Mouse (Mus musculus): Measurements from ENCODE around the gene Timm44. TPM values are rescaled to one million over a fixed set of nuclear protein-coding genes. Genes with fewer than 3 reads are reported as not detected.
A peak's percentile ranks its signal among the peaks of the same experiment; 100 is the strongest.

Timm44 gene
- polyA plus RNA-seq (2012; rRNA removed) = 51.6 and 65.2 TPM in 2 replicates

DNA sequence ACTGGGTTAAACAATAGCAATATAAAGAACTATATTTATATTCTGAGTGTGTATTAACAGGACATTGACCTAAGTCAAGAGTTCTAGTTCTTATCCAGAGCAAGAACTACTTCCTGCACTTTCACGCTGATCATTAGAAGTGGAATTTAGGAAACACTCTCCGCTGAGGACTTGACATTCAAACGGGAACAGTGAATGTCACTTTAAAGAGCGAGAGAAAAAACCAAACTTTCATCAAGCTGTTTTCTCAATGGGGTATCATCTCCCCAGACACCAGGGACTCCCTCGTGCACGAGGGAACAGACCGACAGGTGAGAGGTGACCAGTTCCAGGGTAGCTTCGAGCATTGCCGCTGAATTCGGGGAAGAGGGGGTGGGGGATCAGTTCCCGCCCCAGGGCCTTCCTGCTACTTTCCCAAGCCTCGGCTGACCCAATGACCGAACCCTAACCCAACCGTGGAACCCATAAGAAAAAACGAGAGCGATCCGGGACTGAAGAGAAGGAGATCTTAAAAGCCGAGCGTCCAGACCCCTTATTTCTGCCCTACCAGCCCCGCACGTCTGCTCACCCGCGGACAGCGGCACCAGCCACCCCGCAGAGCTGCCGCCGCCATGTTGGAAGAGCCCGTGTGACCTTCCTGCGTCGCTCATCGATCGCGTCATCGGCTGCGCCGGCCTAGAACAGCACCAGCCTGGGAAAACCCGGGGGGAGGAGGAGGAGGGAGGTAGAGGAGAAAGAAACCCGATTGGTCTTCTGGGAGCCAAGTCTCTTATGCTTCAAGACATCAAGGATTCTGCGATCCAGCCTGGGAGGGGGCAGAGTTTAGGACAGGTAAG, at the start of gene Timm44:
Gene Timm44 (minus strand): TSS at position 639 of the 836 bp plus-strand sequence.
- TF ChIP-seq CTCF (IDR thresholded peaks at IDR 0.05; ENCODE audit: extremely low read depth, insufficient read length, insufficient replicate concordance, low read depth, low read length) (0 out of 2 replicates have a peak, but pooled peaks have one; percentile 21), POLR2A (IDR thresholded peaks at IDR 0.05; ENCODE audit: low read depth, low read length) (peak; percentile 72)

DNA sequence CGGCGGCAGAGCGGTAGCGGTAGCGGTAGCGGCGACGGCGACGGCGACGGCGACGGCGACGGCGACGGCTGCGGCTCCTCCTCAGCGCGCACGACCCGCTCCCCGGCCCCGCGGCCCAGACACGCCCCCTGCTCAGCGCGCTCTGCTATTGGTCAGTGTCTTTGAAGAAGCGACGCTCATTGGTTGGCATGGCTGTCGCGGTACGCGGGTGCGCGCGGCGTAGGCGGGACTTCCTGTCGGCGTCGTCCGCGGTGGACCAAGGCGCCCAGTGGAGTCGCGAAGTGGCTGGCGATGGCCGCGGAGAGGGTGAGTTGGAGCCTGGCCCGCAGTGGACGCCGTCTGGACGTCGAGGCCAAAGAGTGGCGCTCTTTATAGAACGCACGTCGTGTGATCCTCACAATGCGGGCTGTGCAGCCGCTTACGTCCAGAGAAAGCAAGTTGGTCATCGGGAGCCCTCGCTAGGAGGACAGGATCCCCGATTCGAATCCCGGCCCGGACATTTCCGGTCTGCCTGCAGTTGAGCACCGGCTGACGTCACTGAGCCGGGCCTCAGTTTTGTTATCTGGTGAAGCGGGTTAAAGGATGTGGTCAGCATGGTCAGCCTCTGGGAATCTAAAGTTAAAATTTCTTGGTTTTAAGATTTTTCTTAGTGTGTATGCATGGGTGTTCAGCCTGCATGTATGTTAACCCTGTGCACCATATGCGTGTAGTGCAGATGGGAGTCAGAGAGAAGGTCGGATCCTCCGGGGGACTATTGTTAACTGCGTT, 49.5 kb upstream of the Timm44 start, which contains the start of the genes Ccl25 and Elavl1:
Gene Ccl25 (plus strand): TSS at position 228 of the 768 bp plus-strand sequence.
Gene Elavl1 (minus strand): TSS at position 431 of the 768 bp plus-strand sequence.
- under 1% methylated on average over 78 of the region's 78 CpGs for WGBS
- Histone ChIP-seq H3K4me1 (ENCODE audit: control insufficient read depth, insufficient read depth, insufficient read length, low read length) (peaks cover 11% of the 10 kb centered on the region; the same call in 1 of the 2 replicates), H3K36me3 (ENCODE audit: control insufficient read depth, insufficient read depth, low read length) (peaks cover 26% of the 10 kb centered on the region), H3K27ac (ENCODE audit: insufficient read depth, low read depth, low read length) (peak within 1 kb of the TSS; percentile 85), H3K27me3 (ENCODE audit: control insufficient read depth, insufficient read depth, low read length) (no peaks in the 10 kb centered on the region), H3K4me3 (ENCODE audit: low read depth, low read length) (peak within 1 kb of the TSS; percentile 98)
- TF ChIP-seq CTCF (IDR thresholded peaks at IDR 0.05; ENCODE audit: extremely low read depth, insufficient read length, insufficient replicate concordance, low read depth, low read length) = no peak; the same call in 1 of the 2 replicates
- peak; percentile 59; the same call in 1 of the 2 replicates for TF ChIP-seq POLR2A (IDR thresholded peaks at IDR 0.05; ENCODE audit: low read depth, low read length)

More for the DNA sequence above, at the start of gene Timm44:
- WGBS = under 1% methylated on average over 39 of the region's 39 CpGs
- Histone ChIP-seq H3K27ac (ENCODE audit: insufficient read depth, low read depth, low read length) (peak within 1 kb of the TSS; percentile 43), H3K27me3 (ENCODE audit: control insufficient read depth, insufficient read depth, low read length) (no peaks in the 10 kb centered on the region), H3K4me1 (ENCODE audit: control insufficient read depth, insufficient read depth, insufficient read length, low read length) (no peaks in the 10 kb centered on the region), H3K4me3 (ENCODE audit: low read depth, low read length) (peak within 1 kb of the TSS; percentile 98), H3K36me3 (ENCODE audit: control insufficient read depth, insufficient read depth, low read length) (peaks cover 17% of the 10 kb centered on the region)

GRCm38 (mm10) chr8:4324525-4324924, 48.8 kb upstream of the Timm44 start:
- H3K4me3 ChIP-seq (ENCODE audit: low read depth, low read length) = peak overlapping the region; percentile 98
- TF ChIP-seq POLR2A (IDR thresholded peaks at IDR 0.05; ENCODE audit: low read depth, low read length) (no peak), CTCF (IDR thresholded peaks at IDR 0.05; ENCODE audit: extremely low read depth, insufficient read length, insufficient replicate concordance, low read depth, low read length) (no peak)
- H3K36me3 ChIP-seq (ENCODE audit: control insufficient read depth, insufficient read depth, low read length) = peaks cover 23% of the 10 kb centered on the region
- WGBS = under 1% methylated on average over 42 of the region's 42 CpGs
- H3K4me1 ChIP-seq (ENCODE audit: control insufficient read depth, insufficient read depth, insufficient read length, low read length) = peaks cover 16% of the 10 kb centered on the region; the same call in 1 of the 2 replicates
- H3K27me3 ChIP-seq (ENCODE audit: control insufficient read depth, insufficient read depth, low read length) = no peaks in the 10 kb centered on the region
- peak overlapping the region; percentile 85 for H3K27ac ChIP-seq (ENCODE audit: insufficient read depth, low read depth, low read length)

DNA sequence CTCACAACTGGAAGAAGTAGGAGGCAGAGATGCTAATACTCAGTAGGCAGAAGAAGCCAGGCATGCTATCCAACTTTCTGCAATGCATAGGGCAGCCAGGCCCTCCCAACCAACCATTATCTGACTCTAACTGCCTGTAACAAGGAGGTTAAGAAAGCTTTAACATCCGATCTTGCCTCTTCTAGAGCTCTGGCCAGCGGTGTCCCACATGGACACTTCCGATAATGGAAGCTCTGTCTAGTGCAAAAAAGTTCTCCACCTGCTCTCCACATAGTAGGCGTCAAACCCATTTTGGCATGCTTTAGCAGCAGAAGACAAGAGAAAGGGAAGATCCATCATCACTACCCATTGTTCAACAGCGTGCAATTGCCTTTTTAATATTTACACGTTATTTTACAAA, 48.2 kb upstream of the Timm44 start:
- Histone ChIP-seq H3K4me1 (ENCODE audit: control insufficient read depth, insufficient read depth, insufficient read length, low read length) (peaks cover 20% of the 10 kb centered on the region; the same call in 1 of the 2 replicates), H3K36me3 (ENCODE audit: control insufficient read depth, insufficient read depth, low read length) (peaks cover 20% of the 10 kb centered on the region), H3K27ac (ENCODE audit: insufficient read depth, low read depth, low read length) (0 out of 2 replicates have a peak overlapping the region, but pooled peaks have one; percentile 10), H3K4me3 (ENCODE audit: low read depth, low read length) (peak overlapping the region; percentile 38; the same call in 1 of the 2 replicates), H3K27me3 (ENCODE audit: control insufficient read depth, insufficient read depth, low read length) (no peaks in the 10 kb centered on the region)
- TF ChIP-seq CTCF (IDR thresholded peaks at IDR 0.05; ENCODE audit: extremely low read depth, insufficient read length, insufficient replicate concordance, low read depth, low read length) = no peak
- 1% methylated on average over 6 of the region's 6 CpGs for WGBS

- Histone ChIP-seq H3K27me3 (ENCODE audit: control insufficient read depth, insufficient read depth, low read length) (no peaks in the 10 kb centered on the region), H3K4me3 (ENCODE audit: low read depth, low read length) (no peak overlapping the region), H3K36me3 (ENCODE audit: control insufficient read depth, insufficient read depth, low read length) (peaks cover 10% of the 10 kb centered on the region), H3K27ac (ENCODE audit: insufficient read depth, low read depth, low read length) (no peak overlapping the region), H3K4me1 (ENCODE audit: control insufficient read depth, insufficient read depth, insufficient read length, low read length) (peaks cover 23% of the 10 kb centered on the region)
- peak; percentile 55; the same call in 1 of the 2 replicates for TF ChIP-seq CTCF (IDR thresholded peaks at IDR 0.05; ENCODE audit: extremely low read depth, insufficient read length, insufficient replicate concordance, low read depth, low read length)
- no peak for TF ChIP-seq POLR2A (IDR thresholded peaks at IDR 0.05; ENCODE audit: low read depth, low read length)
- WGBS = 28% methylated on average over 2 of the region's 2 CpGs
These were observed 46.8 kb upstream of the Timm44 start for GRCm38 (mm10) chr8:4322470-4322869.

DNA sequence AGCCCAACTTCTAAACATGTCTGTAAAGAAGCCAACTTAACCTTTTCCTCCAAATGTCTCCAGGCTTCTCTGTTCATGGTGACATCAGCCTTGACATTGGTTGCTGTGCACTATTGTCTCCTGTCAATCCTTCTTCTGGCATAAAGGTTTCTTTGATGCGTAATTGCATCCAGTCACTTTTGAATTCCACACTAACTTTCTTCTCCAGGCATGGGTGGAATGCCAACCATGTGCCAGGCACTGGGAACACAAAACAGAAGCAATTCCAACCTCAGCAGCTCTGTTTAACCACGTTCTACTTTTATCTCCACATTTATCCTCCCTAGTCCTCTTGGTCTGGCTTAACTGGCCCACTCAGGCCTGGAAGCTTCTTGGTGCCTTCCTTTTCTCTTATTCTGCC, 45.3 kb upstream of the Timm44 start:
- H3K4me3 ChIP-seq (ENCODE audit: low read depth, low read length) = no peak overlapping the region
- peaks cover 11% of the 10 kb centered on the region for H3K36me3 ChIP-seq (ENCODE audit: control insufficient read depth, insufficient read depth, low read length)
- 59% methylated on average over 2 of the region's 2 CpGs for WGBS
- no peak overlapping the region for H3K27ac ChIP-seq (ENCODE audit: insufficient read depth, low read depth, low read length)
- TF ChIP-seq POLR2A (IDR thresholded peaks at IDR 0.05; ENCODE audit: low read depth, low read length) (no peak), CTCF (IDR thresholded peaks at IDR 0.05; ENCODE audit: extremely low read depth, insufficient read length, insufficient replicate concordance, low read depth, low read length) (no peak)
- peaks cover 23% of the 10 kb centered on the region for H3K4me1 ChIP-seq (ENCODE audit: control insufficient read depth, insufficient read depth, insufficient read length, low read length)
- H3K27me3 ChIP-seq (ENCODE audit: control insufficient read depth, insufficient read depth, low read length) = no peaks in the 10 kb centered on the region
